Mouse (Mus musculus) cerebellum, postnatal 25 days (tissue): ENCODE measurements around the gene Sv2b.
A peak's percentile ranks its signal among the peaks of the same experiment; 100 is the strongest.
"Not testable (repeated sequence)": the region's sequence is repeated elsewhere in the genome, so short reads cannot be mapped to it uniquely, and the experiment has no call there.

Experiments used
- DNase-seq, 2 experiments: peaks; one replicate each; pipeline ENCODE4 v3.0.0; 2021; ENCODE audit warnings: mixed read lengths in 2 of 2

Gene Sv2b

GRCm38 (mm10) chr7:75308457-75309312 lies at the start of gene Sv2b:
TSS of gene Sv2b (minus strand) at chr7:75309262.
- DNase-seq: peak; percentile 81 to 82

DNA sequence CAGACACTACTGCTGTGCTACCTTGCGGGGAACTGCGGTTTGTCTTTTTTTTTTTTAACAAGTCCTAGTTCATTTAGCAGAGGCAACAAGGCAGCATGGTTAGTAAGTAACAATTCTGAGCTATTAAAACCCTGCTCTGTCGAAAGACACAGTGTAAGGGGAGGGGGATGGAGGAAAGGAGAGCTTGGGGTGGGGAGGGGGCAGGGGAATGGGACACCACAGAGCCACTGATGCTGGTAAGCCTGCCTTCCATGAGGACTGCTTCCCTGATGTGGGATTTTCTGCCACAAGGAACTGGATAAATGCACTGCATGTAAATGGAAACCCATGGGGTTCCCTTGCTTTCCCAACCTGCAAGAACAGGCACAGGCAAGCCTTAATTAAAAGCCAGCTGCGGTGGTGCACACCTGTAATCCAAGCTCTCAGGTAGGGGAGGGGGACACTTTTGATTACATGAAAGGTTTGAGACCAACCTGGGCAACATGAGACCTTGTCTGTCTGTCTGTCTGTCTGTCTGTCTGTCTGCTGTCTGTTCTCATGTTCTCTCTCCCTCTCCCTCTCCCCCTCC lies 49.3 kb upstream of the Sv2b start:
- DNase-seq: no peak

- peak; percentile 64 to 77 for DNase-seq
Measured at GRCm38 (mm10) chr7:75355521-75355920, 46.5 kb upstream of the Sv2b start.

DNA sequence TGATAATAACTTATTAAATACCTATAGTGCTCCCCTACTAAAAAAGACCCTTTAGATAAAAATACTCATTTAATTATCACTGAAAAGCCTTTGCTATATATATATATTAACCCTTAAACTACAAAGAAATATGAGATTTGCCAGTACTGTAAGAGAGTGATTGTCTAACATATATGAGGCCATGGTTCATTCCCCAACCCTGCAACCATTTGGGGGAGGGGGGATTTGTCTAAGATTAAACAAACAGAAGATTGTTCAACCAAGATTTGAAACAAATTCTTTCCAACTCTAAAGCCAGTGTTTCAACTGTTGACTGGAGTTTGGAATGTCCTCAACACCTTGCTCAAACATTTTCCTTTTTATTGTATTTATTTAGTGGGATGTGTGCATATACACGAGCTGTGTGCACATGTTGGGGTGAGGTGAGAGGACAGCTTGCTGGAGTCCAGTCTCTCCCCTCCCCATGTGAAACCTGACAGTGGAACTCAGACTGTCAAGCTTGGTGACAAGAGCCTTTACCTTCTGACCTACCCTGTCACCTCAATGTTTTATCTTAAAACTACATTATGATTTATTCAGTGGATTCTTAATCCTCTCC lies 43.8 kb upstream of the Sv2b start:
- no peak for DNase-seq

DNA sequence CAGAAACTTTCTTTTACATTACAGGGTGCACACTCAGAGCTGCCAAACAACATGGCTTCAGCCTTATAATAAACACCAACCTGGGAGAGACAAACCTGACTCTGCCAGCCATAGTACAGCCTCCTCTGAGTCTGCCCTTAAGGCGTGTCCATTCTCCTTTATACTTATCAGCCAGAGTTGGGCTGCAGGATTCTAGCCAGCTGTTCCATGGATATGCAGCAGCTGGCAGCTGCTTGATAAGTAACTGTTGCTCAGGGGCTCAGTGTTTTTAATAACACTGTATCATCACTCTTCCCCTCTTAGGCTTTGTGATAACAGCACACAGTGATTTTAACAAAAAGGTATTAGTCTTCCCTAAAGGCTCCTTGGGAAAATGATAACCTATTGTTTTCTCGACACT lies 41.1 kb upstream of the Sv2b start:
- DNase-seq: no peak

GRCm38 (mm10) chr7:75332311-75332710 lies 23.2 kb upstream of the Sv2b start:
- DNase-seq: no peak

GRCm38 (mm10) chr7:75329740-75330142 lies 20.7 kb upstream of the Sv2b start:
- peak; percentile 89 to 91 for DNase-seq

- peak; percentile 29 to 36 for DNase-seq
Measured at GRCm38 (mm10) chr7:75328721-75329362, 19.8 kb upstream of the Sv2b start.

DNA sequence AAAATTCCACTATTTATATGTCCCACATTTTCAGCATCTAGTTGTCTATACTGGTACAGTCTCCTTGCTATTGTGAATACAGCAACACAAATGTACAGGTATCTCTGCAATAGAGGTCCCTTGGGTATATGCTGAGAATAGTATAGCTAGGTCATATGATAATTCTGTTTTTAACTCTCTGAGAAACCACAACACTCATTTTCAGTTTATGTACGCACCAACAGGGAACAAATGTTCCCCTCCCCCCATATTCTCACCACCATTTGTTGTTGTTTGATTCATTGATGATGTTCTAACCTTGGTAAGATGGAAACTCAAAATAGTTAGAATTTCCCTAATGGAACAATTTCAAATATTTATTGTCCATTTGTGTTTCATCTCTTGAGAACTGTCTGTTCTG lies 16.2 kb upstream of the Sv2b start:
- no peak for DNase-seq

- DNase-seq: not testable (repeated sequence)
Measured at GRCm38 (mm10) chr7:75322742-75323141, 13.7 kb upstream of the Sv2b start.

GRCm38 (mm10) chr7:75320009-75320408 lies 10.9 kb upstream of the Sv2b start:
- DNase-seq: no peak

GRCm38 (mm10) chr7:75318320-75318719 lies 9.3 kb upstream of the Sv2b start:
- no peak for DNase-seq

DNA sequence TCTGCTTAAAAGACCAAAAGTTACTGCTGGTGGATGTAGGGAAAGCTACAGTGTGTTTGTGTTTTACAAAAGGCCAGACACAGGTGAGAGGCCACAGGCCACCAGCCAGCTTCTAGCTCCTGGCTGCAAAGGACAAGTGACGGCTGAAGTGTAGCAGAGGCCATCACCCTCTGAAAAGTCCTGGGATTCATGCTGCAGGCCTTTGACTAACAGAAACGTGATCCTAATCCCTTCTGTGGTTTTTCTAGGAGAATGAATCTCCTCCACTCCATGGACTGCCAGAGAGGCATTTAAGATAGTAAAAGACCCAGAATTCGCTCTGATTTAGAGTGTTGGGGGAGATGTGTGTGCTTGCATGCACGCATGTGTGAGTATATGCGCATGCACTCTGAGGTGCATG lies 5.8 kb upstream of the Sv2b start:
- DNase-seq: no peak

DNA sequence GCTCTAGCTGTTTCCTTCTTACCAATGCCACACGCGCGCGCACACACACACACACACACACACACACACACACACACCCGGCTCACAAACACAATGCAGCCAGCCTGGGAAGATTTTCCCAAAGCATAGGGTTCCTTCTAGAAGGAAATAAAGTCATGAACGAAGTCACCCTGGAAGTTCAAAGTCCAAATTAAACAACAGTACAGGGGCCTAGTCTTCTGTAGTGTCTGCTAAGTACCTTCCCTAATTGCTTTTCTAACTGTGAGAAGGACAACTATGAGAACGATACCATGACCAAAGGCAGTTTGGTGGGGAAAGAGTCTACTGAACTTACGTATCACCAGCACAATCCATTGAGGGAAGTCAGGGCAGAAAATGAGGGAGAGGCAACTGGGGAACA lies 508 bp upstream of the Sv2b start:
- no peak for DNase-seq

DNA sequence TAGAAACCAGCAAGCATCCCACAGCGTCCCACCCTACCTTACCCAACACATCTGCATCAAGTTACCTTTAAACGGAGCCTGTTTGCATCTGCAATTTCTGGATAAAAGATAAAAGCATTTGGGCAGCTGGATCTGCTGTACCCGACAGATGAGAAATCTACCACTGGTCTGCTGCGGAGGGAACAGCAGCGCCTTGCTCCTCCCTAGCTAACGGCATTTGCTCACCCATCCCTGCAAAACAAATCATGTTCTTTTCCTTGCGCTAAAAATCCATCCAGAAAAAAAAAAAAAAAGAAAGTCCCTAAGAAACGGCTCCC lies 964 bp downstream of the Sv2b start:
- no peak for DNase-seq

- peak; percentile 56 to 64 for DNase-seq
Measured at GRCm38 (mm10) chr7:75307570-75308087, 1.4 kb downstream of the Sv2b start.

DNA sequence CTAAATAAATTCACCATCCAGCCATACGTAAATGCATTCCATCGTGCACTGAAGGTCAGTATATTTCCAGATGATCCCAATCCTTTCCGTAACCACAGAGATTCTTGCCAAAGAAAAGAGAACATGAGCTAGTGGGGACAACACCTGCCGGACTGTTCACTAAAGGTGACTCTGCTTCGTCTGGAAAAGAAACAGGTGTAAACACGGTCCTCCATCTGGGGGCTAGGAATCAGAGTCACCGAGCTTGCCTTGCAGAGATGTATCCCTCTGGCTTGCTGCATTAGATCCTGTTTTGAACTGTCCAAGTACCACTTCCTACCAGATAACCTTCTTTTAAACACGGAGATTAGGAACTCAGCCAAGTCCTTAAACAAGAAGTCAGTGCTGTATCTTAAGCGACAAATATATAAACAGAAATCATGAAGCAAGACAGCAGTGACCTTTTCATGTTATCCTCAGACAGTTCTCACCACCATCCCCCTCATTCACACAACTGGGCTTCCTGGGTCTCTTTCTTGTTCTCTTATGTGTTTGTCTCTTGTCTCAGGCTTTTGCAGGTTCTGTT lies 3.1 kb downstream of the Sv2b start:
- peak; percentile 31 to 62 for DNase-seq

GRCm38 (mm10) chr7:75302523-75303215 lies 6.4 kb downstream of the Sv2b start:
- DNase-seq: peak; percentile 72 to 85

DNA sequence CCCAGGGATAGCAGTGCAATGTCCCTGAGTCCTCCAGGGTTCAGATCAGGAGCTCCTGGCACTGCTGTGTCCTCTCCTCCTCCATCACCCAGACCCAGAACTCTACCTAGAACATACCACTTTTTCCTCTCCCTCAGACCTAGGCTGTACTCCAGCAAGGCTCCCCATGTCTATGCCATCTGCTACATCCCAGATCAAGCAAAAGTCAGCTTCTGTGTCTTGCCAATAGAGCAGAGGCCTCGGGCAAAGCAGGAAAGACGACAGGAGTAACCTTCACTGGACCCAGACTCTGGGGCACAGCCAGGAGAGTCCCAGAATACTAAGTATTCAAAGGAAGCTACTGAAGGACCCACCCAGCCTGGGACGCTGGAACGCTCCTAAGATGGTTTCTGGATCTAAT lies 9.8 kb downstream of the Sv2b start:
- DNase-seq: peak; percentile 83 to 87

DNA sequence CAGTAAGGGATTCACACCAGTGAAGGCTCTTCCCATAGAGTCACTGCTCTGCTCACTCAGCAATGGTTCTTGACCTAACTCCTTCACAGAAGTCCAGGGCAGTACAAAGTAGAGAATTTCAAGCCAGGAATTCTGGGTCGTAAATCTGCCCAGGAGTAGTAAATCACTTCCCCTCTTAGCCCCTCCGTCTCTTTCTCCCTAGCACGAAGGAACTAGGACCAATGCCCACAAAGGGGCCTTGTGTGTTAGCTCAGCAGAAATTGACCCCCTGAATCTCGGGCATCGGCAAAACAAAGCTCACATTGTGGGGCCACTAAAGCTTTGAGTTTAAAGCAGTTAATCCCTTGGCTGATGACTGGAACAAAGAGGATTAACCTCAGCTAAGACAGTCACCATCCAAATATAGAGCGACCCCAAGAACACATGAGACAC lies 12.4 kb downstream of the Sv2b start:
- no peak for DNase-seq

DNA sequence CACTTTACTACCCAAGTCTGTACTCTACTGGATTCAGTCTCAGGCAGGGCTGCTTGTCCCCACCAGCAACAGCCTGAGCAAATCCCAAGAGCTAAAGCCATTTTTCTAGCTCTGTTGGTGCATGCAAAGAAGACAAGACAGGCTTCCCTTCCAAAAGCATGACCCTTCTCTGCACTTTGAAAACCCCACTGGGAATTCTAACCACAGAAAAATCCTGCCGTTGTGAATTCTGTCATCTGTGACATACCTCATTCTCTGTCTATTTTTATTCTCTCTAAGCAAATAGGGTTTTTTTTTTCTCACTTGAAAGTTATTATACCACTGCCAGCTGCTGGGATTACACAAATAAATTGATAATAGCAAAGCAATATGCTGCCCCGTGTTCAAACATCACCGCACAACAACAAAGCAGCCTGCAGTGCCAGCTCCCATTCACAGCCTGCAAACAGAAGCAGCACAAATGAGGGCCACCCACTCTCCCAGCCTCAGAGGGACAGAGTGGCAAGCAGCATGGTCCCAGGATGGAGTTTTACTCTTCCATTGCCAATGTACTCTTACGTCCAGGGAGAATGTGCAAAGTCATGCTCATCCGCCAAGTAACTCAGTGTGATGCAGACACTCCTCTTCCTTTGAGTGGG lies 13.7 kb downstream of the Sv2b start:
- peak; percentile 38 to 39 for DNase-seq

DNA sequence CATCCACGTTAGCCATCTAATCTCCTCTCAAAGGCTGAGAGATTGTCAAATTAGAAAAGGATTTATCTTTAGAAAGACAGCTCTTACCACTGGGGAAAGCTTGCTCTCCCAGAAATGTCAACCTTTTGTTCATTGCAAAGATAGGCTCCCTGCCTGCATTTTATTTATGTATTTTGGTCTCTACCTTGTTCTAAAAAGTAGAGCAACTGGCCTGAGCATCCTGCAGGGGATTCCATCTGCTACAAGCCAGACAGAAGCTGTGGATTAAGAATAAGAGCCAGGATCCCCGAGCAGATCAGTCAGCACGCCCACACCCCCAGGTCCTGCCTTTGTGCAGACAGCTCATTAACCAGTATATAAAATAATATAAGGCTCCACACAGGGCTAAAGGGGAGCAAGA lies 16.8 kb downstream of the Sv2b start:
- DNase-seq: peak; percentile 78 to 84
